Mouse (Mus musculus): ENCODE results near the gene Tmco4.

Tmco4 gene

DNA sequence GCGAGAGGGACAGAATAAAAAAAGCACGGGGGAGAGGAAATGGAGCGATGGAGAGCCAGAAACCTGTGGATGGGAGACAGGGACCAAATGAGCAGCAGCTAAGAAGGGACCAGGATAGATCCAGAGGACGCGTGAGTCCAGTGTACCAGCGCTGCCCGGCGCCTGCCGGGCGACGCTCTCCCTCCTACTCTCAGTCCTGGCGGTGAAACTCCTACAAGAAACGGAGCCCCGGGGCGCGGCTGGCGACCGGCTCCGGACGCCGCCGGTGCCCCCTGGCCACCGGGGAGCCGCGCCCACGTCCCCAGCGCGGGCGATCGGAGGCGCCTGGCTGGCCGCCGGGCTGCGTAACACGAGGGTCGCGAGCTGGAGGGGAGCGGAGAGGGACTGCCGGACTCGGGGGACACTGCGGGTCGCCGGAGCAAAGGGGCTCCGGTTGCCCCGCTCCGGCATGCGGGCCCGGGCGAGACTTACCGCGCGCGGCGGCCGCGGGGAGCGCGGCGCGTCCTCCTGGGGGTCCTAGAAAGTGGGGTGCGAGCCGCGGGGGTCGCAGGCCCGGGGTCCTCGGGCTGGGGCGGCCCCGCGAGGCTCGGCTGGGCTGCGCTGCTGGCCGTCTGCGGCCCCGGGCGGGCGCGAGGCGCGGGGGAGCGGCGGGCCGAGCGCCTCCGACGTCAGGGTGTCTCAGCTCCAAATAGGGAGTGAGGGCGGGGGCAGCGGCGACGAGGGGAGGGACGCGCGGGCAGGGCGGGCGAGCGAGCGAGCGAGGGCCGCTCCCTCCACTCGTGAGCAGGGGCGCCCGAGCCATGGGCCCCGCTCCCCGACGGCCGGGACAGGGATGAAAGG is 119.9 kb downstream of the Tmco4 start, which contains the start of gene Nbl1:
Nbl1 (minus strand) TSS at position 638 of the 840 bp plus-strand sequence.
- DNase-seq (ENCODE audit: low read depth) = no peak

DNA sequence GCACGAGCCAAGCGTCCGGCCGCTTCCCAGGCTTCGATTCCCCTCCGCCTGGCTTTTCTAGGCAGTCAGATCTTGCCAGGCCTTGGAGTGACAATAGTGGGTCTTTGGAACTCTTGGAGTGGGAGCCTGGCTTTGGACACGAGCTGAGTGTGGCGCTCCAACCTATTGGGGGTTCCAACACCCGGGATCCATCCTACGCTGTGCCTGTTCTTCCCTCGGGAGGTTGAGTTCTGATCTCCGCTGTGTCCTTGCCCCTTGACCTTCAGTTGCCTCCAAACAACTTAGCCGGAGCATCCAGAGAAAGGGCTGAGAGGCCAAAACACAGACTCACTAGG is 120.5 kb downstream of the Tmco4 start:
- no peak for DNase-seq (ENCODE audit: low read depth)

DNA sequence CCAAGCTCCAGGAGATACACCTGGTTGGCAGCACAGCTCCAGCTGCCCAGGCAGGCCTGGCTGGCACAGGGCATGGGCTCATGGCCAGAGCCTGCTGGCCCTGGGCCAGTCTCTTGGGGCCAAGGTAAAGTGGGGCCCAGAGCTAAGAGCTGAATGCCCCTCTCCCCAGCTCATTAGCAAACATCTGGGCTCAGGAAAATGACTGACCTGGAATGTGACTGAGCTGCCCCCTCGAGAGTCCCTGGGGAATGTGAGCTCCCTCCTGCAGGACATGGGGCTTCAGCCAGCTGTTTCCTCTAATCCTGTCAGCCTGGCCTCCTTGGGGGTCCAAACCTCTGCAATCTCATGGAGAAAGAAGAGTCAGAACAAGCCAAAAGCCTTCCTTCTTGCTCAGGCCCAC is 122.7 kb downstream of the Tmco4 start:
- DNase-seq (ENCODE audit: low read depth) = no peak

GRCm38 (mm10) chr4:139096201-139096600 is 123.5 kb downstream of the Tmco4 start:
- DNase-seq (ENCODE audit: low read depth) = no peak

GRCm38 (mm10) chr4:139100326-139100725 is 127.6 kb downstream of the Tmco4 start:
- DNase-seq (ENCODE audit: low read depth) = no peak

DNA sequence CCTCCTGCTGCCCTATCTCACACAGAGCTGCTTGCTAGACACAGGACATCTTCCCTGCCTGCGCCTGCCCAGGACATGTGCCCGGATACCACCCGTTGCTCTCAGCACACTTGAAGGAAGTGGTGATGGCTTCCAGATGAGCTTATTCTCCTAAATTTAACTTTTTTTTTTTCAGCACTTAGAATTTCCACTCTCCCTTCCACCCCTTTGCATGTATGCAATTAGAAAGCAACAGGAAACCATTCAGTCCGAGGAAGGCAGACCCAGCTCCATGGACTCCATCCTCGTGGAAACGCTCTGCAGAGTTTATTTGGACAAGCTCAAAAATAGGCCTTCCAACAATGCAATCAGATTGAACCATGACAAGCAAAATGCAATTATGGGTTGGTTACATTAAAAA is 128.9 kb downstream of the Tmco4 start:
- DNase-seq (ENCODE audit: low read depth) = no peak

- DNase-seq (ENCODE audit: low read depth) = no peak
Observed at GRCm38 (mm10) chr4:139105453-139105852, 132.8 kb downstream of the Tmco4 start.

Data from c-Kit-positive CD71-negative TER-119-negative erythroid progenitor cells, embryonic 14.5 days (primary cell).